Mouse (Mus musculus) 416B (cell line): ENCODE measurements around the gene Rabl6.

Experiments
- DNase-seq: peaks from one replicate; pipeline ENCODE4 v3.0.0; 2011; ENCODE audit warnings: low read depth

The Rabl6 gene

GRCm38 (mm10) chr2:25607761-25608622 is at the start of gene Rabl6:
Rabl6 (minus strand) TSS chr2:25608521.
- peak; percentile 84 for DNase-seq

GRCm38 (mm10) chr2:25657652-25658051 is 49.3 kb upstream of the Rabl6 start, which contains the start of gene Lcn5:
Lcn5 (plus strand) TSS chr2:25657952.
- DNase-seq: no peak

- peak; percentile 7 for DNase-seq
Observed at GRCm38 (mm10) chr2:25657246-25657645, 48.9 kb upstream of the Rabl6 start.

- DNase-seq: no peak
Observed at GRCm38 (mm10) chr2:25656691-25657090, 48.4 kb upstream of the Rabl6 start.

- no peak for DNase-seq
Observed at GRCm38 (mm10) chr2:25654502-25654901, 46.2 kb upstream of the Rabl6 start.

GRCm38 (mm10) chr2:25652902-25653301 is 44.6 kb upstream of the Rabl6 start, which contains the start of gene Lcn8:
Lcn8 (plus strand) TSS chr2:25653120.
- no peak for DNase-seq

- peak; percentile 56 for DNase-seq
Observed at GRCm38 (mm10) chr2:25639890-25640289, 31.6 kb upstream of the Rabl6 start.

- DNase-seq: no peak
Observed at GRCm38 (mm10) chr2:25634046-25634445, 25.7 kb upstream of the Rabl6 start.

GRCm38 (mm10) chr2:25633616-25634015 is 25.3 kb upstream of the Rabl6 start:
- no peak for DNase-seq

- no peak for DNase-seq
Observed at GRCm38 (mm10) chr2:25628738-25629137, 20.4 kb upstream of the Rabl6 start.

- DNase-seq: no peak
Observed at GRCm38 (mm10) chr2:25627811-25628210, 19.5 kb upstream of the Rabl6 start, which contains the start of gene Fcna. Fcna (minus strand) TSS chr2:25628030.

GRCm38 (mm10) chr2:25625986-25626385 is 17.7 kb upstream of the Rabl6 start:
- DNase-seq: no peak

- DNase-seq: peak; percentile 39
Observed at GRCm38 (mm10) chr2:25621229-25622200, 13.2 kb upstream of the Rabl6 start, which contains the start of gene Tmem141. Tmem141 (minus strand) TSS chr2:25622005.

- DNase-seq: no peak
Observed at GRCm38 (mm10) chr2:25620852-25621228, 12.5 kb upstream of the Rabl6 start.

GRCm38 (mm10) chr2:25620386-25620785 is 12.1 kb upstream of the Rabl6 start:
- DNase-seq: peak; percentile 47

GRCm38 (mm10) chr2:25617578-25617977 is 9.3 kb upstream of the Rabl6 start, which contains the start of gene Ccdc183:
Ccdc183 (minus strand) TSS chr2:25617678.
- DNase-seq: no peak

- no peak for DNase-seq
Observed at GRCm38 (mm10) chr2:25616398-25616797, 8.1 kb upstream of the Rabl6 start.

- no peak for DNase-seq
Observed at GRCm38 (mm10) chr2:25608671-25609070, 350 bp upstream of the Rabl6 start.

GRCm38 (mm10) chr2:25602526-25602925 is 5.8 kb downstream of the Rabl6 start:
- no peak for DNase-seq

GRCm38 (mm10) chr2:25600037-25600436 is 8.3 kb downstream of the Rabl6 start:
- DNase-seq: no peak

- DNase-seq: no peak
Observed at GRCm38 (mm10) chr2:25598749-25599148, 9.6 kb downstream of the Rabl6 start.
